Mouse (Mus musculus): ENCODE results near the gene V1ra8.
"Not testable (repeated sequence)": the region's sequence is repeated elsewhere in the genome, so short reads cannot be mapped to it uniquely, and the experiment has no call there.

The V1ra8 gene

DNA sequence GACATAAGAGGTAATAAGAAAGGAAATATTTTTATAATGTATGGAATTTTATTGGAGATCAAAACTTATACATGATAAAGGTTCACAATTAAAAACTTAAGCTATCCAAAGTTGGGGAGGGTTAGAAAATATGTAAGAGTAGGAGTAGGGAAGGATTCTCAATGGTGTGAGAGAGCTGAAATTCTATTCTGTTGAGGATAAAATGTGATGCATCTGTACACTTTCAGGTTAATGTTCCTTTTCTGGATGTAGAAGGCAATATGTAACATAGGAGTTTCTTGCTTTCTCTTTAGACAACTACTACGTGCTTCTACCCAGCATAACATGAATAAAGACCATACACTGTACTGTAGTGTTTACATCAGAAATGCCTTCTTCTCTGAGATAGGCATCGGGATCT lies at the start of gene V1ra8:
Gene V1ra8, plus strand, starts transcription at position 301 of the 400 bp plus-strand sequence.
- DNase-seq (ENCODE audit: low spot score in 2 of 2) = not testable (repeated sequence)

DNA sequence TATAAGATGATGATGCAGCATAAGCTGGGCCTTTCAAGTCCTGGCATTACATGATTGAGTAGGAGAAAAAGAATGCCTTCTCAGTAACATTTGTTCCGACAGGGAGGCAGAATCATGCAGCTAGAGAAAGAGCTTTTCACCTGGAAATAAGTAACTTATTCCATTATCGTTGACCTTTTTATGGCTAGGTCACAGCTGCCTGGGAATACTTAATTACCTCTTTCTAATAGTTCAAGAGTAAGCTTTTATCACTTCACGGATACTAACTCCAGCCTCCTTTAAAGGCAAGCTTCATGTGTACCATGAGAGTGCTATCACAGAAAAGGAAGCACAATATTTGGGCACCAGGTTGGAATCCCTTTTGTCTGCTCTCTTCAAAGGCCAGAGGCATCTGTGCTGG lies 42.5 kb upstream of the V1ra8 start:
- no peak for DNase-seq (ENCODE audit: low spot score in 2 of 2)

DNA sequence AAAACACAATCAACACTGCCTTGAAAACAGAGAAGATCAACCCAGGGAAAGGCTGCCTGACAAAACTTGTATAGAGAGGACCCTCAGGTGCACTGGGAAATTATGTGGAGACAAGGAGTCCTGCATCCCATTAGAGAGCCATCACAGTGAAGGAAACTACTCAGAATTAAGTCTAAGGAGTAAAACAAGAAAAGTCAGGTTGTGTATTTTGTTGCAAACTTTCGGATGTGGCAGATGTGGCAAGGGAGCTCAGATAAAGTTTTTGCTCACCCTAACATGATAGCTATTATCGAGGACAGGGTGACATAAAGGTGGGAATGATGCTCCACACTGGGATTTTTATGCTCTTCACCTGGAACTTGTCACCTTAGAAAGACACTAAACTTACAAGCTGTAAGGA lies 28.1 kb upstream of the V1ra8 start, which contains the start of gene Vmn1r52:
Gene Vmn1r52, plus strand, starts transcription at position 301 of the 400 bp plus-strand sequence.
- no peak for DNase-seq (ENCODE audit: low spot score in 2 of 2)

DNA sequence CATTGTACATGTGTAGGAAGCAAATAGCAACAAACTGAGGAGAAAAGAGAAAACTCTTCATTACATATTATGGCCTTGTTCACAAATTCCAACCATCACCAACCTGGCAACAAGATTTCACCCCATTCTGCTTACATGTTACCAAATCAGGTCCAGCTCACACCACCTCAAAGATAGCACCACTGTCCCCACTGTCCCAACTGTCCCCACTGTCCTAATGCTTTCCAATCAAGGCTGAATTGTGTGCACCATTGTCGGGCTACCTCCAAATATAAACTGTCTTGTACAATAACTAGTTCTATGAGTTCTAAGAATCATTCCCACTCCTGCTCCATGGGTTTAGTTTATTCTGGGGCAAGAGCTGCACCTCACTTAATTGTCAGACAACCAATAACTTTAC lies 21.7 kb downstream of the V1ra8 start, which contains the start of gene Vmn1r53:
Gene Vmn1r53, minus strand, starts transcription at position 101 of the 400 bp plus-strand sequence.
- DNase-seq (ENCODE audit: low spot score in 2 of 2) = no peak

DNA sequence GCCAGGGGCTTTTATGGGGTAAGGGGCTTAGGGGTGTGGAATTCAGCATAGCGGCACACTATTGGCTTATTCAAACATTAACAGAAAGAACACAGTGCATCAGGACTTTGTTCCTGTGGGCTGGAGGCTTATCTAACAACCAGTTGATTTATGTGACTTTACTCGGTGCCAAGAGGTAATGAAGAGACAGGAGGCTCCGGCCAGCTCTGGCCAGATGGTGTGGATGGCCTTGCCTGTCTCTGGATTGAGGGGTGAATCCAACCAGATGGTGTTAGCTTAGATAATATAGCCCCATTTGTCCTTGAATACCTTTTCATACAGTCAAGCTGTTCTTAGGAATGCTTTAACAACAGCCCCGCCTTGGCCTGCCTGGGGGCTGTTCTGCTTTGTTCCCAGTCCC lies 29.5 kb downstream of the V1ra8 start:
- not testable (repeated sequence) for DNase-seq (ENCODE audit: low spot score in 2 of 2)

DNA sequence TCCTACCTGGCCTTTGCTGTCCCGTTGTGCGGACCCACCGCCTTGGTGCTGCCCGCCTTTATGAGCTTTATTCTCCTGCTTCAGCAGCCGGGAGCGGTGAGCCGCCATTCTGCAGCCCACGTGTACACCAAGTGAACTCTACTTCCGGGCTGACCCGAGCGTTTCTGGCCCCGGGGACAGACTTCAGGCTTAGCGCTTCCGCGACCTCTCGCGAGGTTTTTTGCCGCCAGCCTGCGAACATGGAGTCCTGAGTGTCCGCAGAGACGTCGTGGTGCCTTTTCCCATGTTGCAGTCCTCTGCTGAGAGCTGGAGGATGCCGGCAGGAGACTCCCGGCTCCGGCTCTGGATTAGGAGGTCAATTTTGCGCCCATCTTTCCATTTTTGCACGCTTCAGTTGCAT lies 30.1 kb downstream of the V1ra8 start:
- DNase-seq (ENCODE audit: low spot score in 2 of 2) = no peak

DNA sequence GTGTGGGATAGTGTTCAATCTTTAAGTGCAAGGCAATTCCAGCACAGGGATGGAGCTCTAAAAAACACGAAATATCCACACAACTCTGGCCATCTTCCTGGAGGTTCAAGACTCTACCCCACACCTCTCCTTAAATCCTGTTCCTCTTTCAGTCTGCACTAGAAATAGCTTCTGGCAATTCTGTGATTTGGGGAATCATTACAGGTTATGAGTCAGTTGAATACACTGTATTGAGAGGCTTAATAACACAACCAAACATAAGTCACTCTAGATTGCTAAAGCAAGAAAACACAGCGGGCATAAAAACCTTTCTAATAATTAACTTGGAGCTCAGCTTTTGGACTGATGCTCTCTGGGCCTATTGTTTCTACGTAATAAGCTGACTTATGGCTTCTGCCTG lies 41.4 kb downstream of the V1ra8 start:
- DNase-seq (ENCODE audit: low spot score in 2 of 2) = no peak

DNA sequence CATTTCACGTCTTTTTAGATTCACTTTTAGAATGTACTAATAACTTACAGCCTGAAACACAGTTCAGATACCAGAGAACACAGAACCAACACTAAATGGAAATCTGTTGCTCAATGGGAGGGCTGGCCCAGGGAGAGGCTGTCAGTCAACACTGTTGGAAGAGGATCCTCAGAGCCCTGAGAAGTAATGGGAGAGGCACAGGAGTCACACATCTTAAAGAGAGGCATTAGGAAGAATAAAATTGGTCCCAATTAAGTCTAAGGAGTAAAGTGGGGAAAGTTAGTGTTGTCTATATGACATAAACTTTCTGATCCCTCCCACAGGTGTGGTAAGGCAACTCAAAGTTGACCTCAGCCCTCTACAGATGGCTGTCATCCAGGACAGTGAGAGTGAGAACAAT lies 43.4 kb downstream of the V1ra8 start, which contains the start of gene Vmn1r54:
Gene Vmn1r54, plus strand, starts transcription at position 301 of the 400 bp plus-strand sequence.
- DNase-seq (ENCODE audit: low spot score in 2 of 2) = no peak
